Mouse (Mus musculus) heart, embryonic 15.5 days (tissue): Measurements from ENCODE around the gene Btg2. TPM values are rescaled to one million over a fixed set of nuclear protein-coding genes. Genes with fewer than 3 reads are reported as not detected.

ENCODE experiments used
- ATAC-seq: fragments of 200-750 bp; cut with Nextera tagmentation; replicated peaks from 2 replicates; pipeline ENCODE4 v1.8.0; 2017; ENCODE audit warnings: low read depth, moderate TSS enrichment; ENCODE audit not compliant: insufficient number of reproducible peaks, insufficient read depth, low FRiP score
- H3K27ac ChIP-seq: fragments of 300-500 bp; sonication (generic); 2 replicates; pipeline ENCODE4 v1.5.1; 2015; ENCODE audit warnings: mild to moderate bottlenecking, inconsistent platforms
- H3K27me3 ChIP-seq: fragments of 300-500 bp; sonication (generic); 2 replicates; pipeline ENCODE4 v1.6.1; 2015; ENCODE audit warnings: inconsistent platforms
- H3K36me3 ChIP-seq: fragments of 300-500 bp; sonication (generic); 2 replicates; pipeline ENCODE4 v1.6.1; 2015; ENCODE audit warnings: mild to moderate bottlenecking, inconsistent platforms
- H3K4me1 ChIP-seq: fragments of 300-500 bp; sonication (generic); replicated peaks from 2 replicates; pipeline ENCODE4 v1.6.1; 2015; ENCODE audit warnings: inconsistent platforms
- H3K4me2 ChIP-seq: fragments of 300-500 bp; sonication (generic); 2 replicates; pipeline ENCODE4 v1.6.1; 2015; ENCODE audit warnings: inconsistent platforms, mild to moderate bottlenecking, moderate library complexity
- H3K4me3 ChIP-seq: fragments of 300-500 bp; sonication (generic); 2 replicates; pipeline ENCODE4 v1.5.1; 2015; ENCODE audit warnings: mild to moderate bottlenecking, inconsistent platforms
- H3K9ac ChIP-seq: fragments of 300-500 bp; sonication (generic); 2 replicates; pipeline ENCODE4 v1.6.1; 2015; ENCODE audit warnings: mild to moderate bottlenecking, inconsistent platforms
- H3K9me3 ChIP-seq: fragments of 300-500 bp; sonication (generic); replicated peaks from 2 replicates; pipeline ENCODE4 v1.6.1; 2016; ENCODE audit warnings: inconsistent platforms
- WGBS: fragments of 180-500 bp; shearing (Covaris S2); methylation state at CpG from one replicate; pipeline ENCODE4 v1.1.7; 2015; ENCODE audit warnings: mixed read lengths; 5-methylcytosine and 5-hydroxymethylcytosine counted together
- polyA plus RNA-seq: library from polyadenylated mRNA; unstranded; fragments of >200 nt; fragmentation: Nextera tagmentation; extraction: Ambion mirVana; gene quantifications from 2 replicates; pipeline ENCODE4 v1.2.1, GENCODE M21; 2015

The Btg2 gene
- polyA plus RNA-seq, 1 experiment from 2014 or later: 36.9 TPM

DNA sequence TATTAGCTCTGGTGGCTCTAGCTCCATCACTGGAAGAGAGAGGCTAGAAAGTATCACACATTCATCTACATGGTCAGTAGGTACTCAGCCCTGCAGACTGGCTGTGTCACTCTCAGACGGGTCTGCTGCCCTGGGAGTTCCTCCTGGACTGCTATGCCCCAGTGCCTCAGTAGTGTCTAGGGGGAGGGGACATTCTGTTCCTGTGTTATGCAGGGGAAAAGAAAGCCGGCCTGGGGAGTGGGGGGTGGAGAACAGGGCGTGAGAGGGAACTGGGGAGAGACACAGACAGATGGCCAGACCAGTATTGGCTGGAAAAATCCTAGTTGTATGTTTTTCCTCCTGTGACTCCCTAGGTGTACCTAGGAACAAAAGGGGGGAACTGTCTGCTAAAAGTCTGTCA is 7.1 kb upstream of the Btg2 start:
- Histone ChIP-seq H3K9me3 (no peaks in the 10 kb centered on the region), H3K27me3 (no peaks in the 10 kb centered on the region), H3K4me1 (peaks cover 38% of the 10 kb centered on the region), H3K36me3 (no peaks in the 10 kb centered on the region), H3K4me3 (no peak overlapping the region), H3K27ac (no peak overlapping the region), H3K4me2 (no peak overlapping the region), H3K9ac (no peak overlapping the region)
- 54% methylated on average over 3 of the region's 3 CpGs for WGBS
- ATAC-seq: no peak; the same call in 1 of the 2 replicates

DNA sequence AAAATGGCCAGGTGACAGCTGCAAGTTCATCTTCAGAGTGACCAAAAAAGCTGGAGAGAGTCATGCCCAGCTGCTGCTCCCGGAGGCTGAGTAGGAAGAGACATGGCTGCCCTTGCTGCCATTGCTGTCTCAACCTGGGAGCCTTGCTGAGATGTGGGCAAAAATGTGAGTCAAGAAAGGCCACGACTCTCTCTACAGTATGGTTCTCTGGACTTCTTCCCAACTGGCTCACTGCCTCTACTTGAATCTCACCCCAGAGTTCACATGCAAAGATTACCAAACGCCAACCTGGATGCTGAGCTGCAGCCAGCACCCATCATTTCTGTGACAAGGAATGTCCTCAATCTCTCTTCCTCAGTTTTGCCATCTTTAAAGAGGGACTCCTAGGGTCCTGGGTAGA is 5.2 kb upstream of the Btg2 start:
- H3K27me3 ChIP-seq: no peaks in the 10 kb centered on the region
- H3K4me3 ChIP-seq: no peak overlapping the region
- ATAC-seq: no peak
- H3K9ac ChIP-seq: no peak overlapping the region
- H3K36me3 ChIP-seq: no peaks in the 10 kb centered on the region
- H3K9me3 ChIP-seq: no peaks in the 10 kb centered on the region
- peak overlapping the region; percentile 91 for H3K27ac ChIP-seq
- H3K4me1 ChIP-seq: peaks cover 52% of the 10 kb centered on the region
- WGBS: 71% methylated on average over 3 of the region's 3 CpGs
- no peak overlapping the region for H3K4me2 ChIP-seq

DNA sequence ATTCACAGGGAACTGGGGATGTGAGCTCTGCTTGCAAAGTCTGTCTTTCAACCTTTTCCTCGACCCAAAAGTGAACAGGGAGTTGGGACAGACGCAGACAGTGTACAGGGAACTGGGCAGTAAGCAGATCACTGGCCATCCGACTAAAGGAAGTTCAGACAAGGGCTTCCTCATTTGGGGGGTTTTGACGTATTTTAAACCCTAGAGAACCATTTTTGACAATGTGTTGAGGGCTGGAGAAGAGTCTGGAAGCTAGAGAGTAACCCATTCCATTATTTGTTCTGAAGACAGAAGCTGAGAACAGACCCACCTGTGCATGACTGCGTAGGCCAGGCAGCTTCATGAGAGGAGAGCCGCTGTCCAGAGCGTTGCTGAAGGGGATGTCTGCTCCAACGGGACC is 4.8 kb upstream of the Btg2 start:
- Histone ChIP-seq H3K4me2 (no peak overlapping the region), H3K4me3 (no peak overlapping the region), H3K9ac (no peak overlapping the region; the same call in 1 of the 2 replicates), H3K27me3 (no peaks in the 10 kb centered on the region), H3K27ac (peak overlapping the region; percentile 91), H3K4me1 (peaks cover 52% of the 10 kb centered on the region), H3K36me3 (no peaks in the 10 kb centered on the region), H3K9me3 (no peaks in the 10 kb centered on the region)
- no peak for ATAC-seq
- WGBS: 76% methylated on average over 8 of the region's 8 CpGs

DNA sequence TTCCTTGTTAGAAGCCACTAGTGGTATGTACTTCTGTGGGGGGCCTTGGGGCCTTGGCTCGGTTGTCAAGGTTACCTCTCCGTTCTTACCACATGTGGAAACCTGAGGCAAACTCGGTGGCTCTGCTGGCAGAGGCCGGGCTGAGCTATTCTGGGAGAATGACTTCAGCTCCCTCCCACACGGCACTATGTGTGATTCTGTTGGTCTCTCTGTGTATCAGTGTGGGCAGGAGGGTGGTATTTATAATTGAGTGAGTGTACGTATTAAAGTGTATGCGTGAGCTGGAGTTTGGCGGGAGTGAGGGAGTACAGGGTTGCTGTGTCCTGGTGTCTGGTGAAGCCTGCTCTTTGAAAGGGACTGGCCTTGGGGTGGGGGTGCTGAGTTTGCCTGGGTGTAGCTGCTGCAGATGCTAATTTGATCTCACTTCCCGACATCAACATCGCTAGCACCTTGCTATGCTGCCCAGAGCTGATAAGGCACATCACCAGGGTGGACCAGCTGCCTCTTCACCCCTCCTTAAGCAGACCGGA is 4.1 kb upstream of the Btg2 start:
- Histone ChIP-seq H3K27ac (peak overlapping the region; percentile 91), H3K9me3 (no peaks in the 10 kb centered on the region), H3K9ac (peak overlapping the region; percentile 15; the same call in 1 of the 2 replicates), H3K4me3 (no peak overlapping the region), H3K27me3 (no peaks in the 10 kb centered on the region), H3K36me3 (no peaks in the 10 kb centered on the region), H3K4me2 (no peak overlapping the region), H3K4me1 (peaks cover 54% of the 10 kb centered on the region)
- 17% methylated on average over 11 of the region's 11 CpGs for WGBS
- ATAC-seq: peak; percentile 54

DNA sequence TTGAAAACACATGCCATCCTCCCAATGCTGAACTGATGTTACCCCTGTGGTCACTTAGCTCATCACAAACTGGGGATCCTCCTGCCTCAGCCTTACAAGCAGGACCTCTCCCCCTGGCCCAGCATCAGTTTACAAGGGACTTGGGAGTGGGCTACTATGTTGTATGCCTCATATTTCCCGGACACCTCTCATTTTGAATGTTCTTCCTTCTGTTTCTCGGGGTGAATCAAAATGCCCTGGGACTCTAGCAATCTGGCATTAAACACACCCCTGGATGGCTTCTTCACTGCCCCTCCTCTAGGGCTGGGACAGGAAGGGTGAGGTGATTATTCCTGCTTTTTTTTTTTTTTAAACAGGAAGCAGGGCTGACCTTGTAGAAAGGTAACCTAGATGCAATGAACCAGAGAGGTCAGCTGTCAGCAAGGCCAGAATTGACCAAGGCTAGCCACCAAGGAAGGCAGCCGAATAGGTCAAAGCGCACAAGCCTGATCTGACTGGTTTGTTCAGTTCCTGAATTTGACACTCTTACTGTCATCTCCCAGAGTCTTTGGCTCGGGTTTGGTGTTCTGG is 2.0 kb upstream of the Btg2 start:
- H3K27ac ChIP-seq: peak overlapping the region; percentile 86; the same call in 1 of the 2 replicates
- no peak overlapping the region for H3K4me2 ChIP-seq
- H3K9ac ChIP-seq: no peak overlapping the region
- peaks cover 3% of the 10 kb centered on the region; the same call in 1 of the 2 replicates for H3K36me3 ChIP-seq
- H3K9me3 ChIP-seq: no peaks in the 10 kb centered on the region
- 86% methylated on average over 5 of the region's 5 CpGs for WGBS
- peaks cover 59% of the 10 kb centered on the region for H3K4me1 ChIP-seq
- no peaks in the 10 kb centered on the region for H3K27me3 ChIP-seq
- ATAC-seq: no peak
- no peak overlapping the region for H3K4me3 ChIP-seq

DNA sequence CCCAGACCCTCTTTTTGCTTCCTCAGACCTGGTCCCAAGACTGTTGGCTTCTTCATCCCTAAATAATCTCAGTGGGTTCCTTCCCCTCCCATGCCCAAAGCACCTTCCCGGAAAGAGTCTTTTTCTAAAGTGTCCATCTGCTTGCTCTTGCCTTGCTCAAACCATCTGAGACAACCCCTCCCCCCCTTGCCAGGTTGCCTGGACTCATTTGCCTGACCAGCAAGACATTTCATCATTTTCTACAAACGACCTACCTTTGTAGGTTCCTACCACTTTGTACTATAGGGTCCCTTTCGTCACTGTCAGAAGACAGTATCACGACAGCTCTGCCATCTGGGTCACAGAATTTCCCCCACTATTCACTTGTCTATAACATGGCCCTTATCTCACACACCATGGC is 1.5 kb upstream of the Btg2 start:
- peaks cover 7% of the 10 kb centered on the region; the same call in 1 of the 2 replicates for H3K36me3 ChIP-seq
- peak overlapping the region; percentile 86 for H3K27ac ChIP-seq
- no peak overlapping the region for H3K4me2 ChIP-seq
- H3K4me3 ChIP-seq: no peak overlapping the region
- no peaks in the 10 kb centered on the region for H3K27me3 ChIP-seq
- ATAC-seq: no peak
- peaks cover 62% of the 10 kb centered on the region for H3K4me1 ChIP-seq
- H3K9ac ChIP-seq: no peak overlapping the region
- no peaks in the 10 kb centered on the region for H3K9me3 ChIP-seq
- 77% methylated on average over 4 of the region's 4 CpGs for WGBS

DNA sequence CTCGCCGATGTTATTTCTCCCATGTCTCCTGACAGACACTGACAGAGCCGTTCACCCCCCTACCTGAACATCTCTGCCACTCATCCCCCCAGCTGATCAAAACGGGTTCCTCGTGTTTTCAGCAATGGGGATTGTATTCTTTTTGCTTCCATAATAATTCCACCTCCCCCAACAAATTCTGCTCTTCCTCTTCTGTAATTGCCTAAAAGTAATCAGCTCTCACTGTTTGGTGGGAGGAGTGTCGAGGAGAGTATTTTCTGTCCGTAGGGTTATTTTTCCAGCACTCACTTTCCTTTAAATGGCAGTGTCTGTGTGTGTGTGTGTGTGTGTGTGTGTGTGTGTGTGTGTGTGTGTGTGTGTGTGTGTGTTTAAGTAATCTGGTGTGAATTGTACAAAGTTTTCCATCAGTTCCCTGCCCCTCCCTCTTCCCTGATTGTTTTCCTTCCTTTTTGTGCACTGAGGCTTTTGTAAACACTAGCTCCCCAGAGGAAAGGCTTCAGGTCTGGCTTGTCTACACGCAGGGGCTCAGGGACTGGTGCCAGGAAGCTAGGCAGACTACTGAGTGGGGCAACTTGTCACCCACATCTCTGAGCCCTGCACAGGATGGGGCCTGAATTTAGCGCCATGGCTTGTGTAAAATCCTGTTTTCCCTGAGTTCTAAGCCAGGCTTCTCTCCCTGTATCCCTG is 700 bp upstream of the Btg2 start:
- Histone ChIP-seq H3K36me3 (peaks cover 9% of the 10 kb centered on the region; the same call in 1 of the 2 replicates), H3K4me3 (peak overlapping the region; percentile 83), H3K27me3 (no peaks in the 10 kb centered on the region), H3K9me3 (no peaks in the 10 kb centered on the region), H3K4me1 (peaks cover 66% of the 10 kb centered on the region), H3K4me2 (peak overlapping the region; percentile 81), H3K9ac (peak overlapping the region; percentile 46), H3K27ac (peak overlapping the region; percentile 86)
- WGBS: 10% methylated on average over 9 of the region's 9 CpGs
- 0 out of 2 replicates have a peak, but pooled peaks have one; percentile 5 for ATAC-seq

DNA sequence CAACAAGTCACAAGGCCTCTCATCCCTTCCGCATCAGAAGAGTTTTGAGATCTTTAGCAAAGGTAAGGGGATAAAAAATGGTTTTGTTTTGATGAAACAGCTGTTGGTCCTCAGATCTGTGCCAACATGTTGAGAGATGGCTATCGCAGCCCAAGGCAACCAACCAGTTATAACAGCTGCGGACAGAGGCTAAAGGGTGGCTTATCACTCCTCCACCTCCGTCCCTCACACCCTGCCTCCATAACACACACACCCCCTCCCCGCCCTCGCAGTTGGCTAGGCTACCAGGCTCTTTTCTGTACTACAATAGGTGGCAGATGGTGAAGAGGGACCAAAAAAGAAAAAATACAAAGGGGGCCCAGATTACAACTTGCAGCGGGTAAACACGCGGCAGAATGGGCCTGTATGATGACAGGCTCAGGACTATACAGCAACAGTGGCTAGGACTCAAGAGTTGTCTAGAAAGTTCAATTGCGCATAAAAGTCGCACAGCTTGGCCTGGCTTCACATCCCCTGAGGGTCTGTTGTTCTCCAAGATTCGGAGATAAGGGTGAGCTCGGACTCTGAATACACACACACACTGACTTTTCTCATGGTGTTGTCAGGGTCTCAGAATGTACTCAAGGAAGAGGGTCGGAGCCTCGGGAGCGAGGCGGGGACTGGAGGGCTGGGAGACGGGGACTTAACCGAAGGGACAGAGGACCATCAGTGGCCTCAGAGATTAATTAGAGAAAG is 692 bp downstream of the Btg2 start:
- 4% methylated on average over 19 of the region's 19 CpGs for WGBS
- H3K4me3 ChIP-seq: peak overlapping the region; percentile 83
- no peaks in the 10 kb centered on the region for H3K27me3 ChIP-seq
- no peaks in the 10 kb centered on the region for H3K9me3 ChIP-seq
- peaks cover 68% of the 10 kb centered on the region for H3K4me1 ChIP-seq
- H3K9ac ChIP-seq: peak overlapping the region; percentile 94
- ATAC-seq: no peak
- H3K4me2 ChIP-seq: peak overlapping the region; percentile 81
- H3K27ac ChIP-seq: peak overlapping the region; percentile 82
- peaks cover 10% of the 10 kb centered on the region; the same call in 1 of the 2 replicates for H3K36me3 ChIP-seq

DNA sequence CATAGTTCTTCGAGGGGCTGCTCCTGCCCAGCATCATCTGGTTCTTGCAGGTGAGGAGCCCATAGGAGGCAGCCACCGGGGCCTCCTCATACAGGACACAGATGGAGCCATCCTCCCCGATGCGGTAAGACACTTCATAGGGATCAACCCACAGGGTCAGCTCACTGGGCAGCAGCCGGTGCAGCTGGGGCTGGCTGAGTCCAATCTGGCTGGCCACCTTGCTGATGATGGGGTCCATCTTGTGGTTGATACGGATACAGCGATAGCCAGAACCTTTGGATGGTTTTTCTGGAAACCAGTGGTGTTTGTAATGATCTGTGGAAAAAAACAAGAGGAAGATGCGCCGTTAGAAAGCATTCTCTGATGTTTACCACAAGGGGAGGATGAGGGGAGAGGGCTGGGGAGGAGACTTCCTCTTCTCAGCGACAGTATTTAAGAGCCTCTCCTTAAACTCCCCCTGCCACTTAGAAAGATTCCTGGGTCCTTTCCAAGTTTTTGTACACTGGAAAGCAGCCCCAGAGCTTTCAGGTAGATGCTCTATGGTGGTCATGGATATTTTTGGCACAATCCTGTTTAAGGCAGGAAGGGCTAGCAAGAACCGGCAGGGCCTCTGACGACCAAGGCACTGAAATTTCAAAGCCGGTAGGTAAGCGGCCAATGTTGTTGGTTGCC is 1.4 kb downstream of the Btg2 start:
- H3K9ac ChIP-seq: peak overlapping the region; percentile 94
- no peaks in the 10 kb centered on the region for H3K9me3 ChIP-seq
- peak overlapping the region; percentile 81 for H3K4me2 ChIP-seq
- peak overlapping the region; percentile 83 for H3K4me3 ChIP-seq
- H3K36me3 ChIP-seq: peaks cover 10% of the 10 kb centered on the region; the same call in 1 of the 2 replicates
- no peak for ATAC-seq
- peaks cover 69% of the 10 kb centered on the region for H3K4me1 ChIP-seq
- H3K27me3 ChIP-seq: no peaks in the 10 kb centered on the region
- H3K27ac ChIP-seq: peak overlapping the region; percentile 82
- WGBS: 27% methylated on average over 14 of the region's 14 CpGs

DNA sequence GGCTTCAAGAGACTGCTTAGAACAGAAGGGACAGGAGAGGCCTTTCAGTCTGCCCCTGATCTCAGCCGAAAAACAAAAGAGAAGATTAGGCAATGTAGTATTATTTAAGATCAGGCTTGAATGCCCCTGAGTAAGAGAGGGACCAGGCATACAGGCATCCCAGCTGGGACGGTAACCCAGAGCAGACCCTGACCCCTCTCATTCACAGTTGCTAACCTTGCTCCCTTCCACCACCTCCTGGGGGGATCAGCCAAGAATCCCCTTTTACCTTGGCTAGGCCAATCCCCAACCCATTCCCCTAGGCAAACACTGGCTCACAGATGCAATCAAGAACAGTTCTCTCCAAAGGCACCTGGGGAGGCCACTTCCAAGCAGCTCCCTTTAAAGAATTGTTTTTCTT is 2.1 kb downstream of the Btg2 start:
- Histone ChIP-seq H3K4me2 (peak overlapping the region; percentile 81), H3K27ac (no peak overlapping the region), H3K4me3 (peak overlapping the region; percentile 83), H3K27me3 (no peaks in the 10 kb centered on the region), H3K9ac (peak overlapping the region; percentile 94; the same call in 1 of the 2 replicates), H3K36me3 (peaks cover 10% of the 10 kb centered on the region; the same call in 1 of the 2 replicates), H3K4me1 (peaks cover 69% of the 10 kb centered on the region), H3K9me3 (no peaks in the 10 kb centered on the region)
- 73% methylated on average over 2 of the region's 2 CpGs for WGBS
- no peak for ATAC-seq
